Mouse (Mus musculus): Measurements from ENCODE around the gene Grik3. TPM values are rescaled to one million over a fixed set of nuclear protein-coding genes. Genes with fewer than 3 reads are reported as not detected.
"Not testable (repeated sequence)": the region's sequence is repeated elsewhere in the genome, so short reads cannot be mapped to it uniquely, and the experiment has no call there.

Gene Grik3
- polyA plus RNA-seq, 2 experiments from 2014 or later, result not detected

DNA sequence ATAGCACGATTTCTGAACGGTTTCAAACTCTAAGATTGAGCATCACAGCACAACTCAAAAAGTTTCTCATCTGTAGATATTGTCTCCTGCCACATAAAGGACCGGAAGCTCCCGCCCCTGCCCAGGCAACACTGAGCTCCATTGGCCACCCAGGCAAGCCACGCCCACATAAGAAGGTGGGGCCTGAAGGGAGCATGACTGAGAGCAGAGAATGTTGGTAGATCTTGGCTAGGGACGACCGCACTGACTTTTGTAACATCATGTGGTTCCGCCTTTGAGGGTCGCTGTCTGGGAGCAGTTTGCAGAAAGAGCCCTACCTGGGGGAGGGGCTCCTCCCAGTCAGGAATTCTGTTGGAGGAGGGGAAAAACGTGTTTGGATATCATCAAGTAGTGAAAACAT, 108.2 kb downstream of the Grik3 start:
- no peak for ATAC-seq

DNA sequence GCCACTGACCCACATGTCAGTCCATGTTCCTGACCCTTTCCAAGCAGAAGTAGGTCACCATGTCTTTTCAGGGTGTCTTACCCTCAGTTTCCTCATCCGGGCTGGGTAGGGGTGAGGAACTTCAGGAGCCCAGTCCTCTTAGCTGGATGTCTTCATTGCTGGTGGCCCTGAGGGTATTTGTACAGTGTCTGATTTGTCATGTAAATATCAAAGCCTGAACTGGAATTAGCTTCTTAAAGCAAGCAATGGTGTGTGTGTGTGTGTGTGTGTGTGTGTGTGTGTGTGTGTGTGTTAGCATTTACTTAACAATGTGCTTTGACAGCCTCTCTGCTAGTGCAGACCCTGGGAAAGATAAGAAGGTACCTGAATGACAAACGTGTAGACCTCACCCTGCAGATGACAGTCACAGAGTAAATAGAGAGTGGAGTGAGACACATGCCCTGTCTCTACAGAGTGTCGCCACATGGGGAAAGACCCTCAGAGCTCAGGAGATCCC, 109.1 kb downstream of the Grik3 start:
- ATAC-seq, result no peak

GRCm38 (mm10) chr4:125600642-125601041, 110.1 kb downstream of the Grik3 start:
- no peak for ATAC-seq

DNA sequence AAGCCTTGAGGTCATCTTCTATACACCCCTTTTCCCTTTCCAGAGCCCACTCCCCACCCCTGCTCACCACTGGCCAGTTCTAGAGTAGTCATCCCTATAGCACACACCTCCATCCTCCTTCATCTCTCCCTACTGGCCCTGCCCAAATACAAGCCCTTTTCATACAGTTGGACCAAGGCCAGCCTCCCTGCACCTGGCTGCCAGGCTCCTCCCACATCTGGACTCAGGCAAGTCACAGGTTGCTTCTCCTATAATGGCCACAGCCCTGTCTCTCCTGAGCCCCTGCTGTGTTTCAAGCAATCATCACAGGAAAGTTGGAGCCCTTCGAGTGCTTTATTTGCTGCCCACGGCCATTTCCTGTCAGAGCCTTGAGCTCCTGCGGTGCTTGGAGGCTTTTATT, 110.8 kb downstream of the Grik3 start:
- no peak for ATAC-seq

- ATAC-seq, result no peak
Observed at GRCm38 (mm10) chr4:125604494-125604893, 114.0 kb downstream of the Grik3 start.

- no peak for ATAC-seq
Observed at GRCm38 (mm10) chr4:125606147-125606546, 115.6 kb downstream of the Grik3 start.

- ATAC-seq, result no peak
Observed at GRCm38 (mm10) chr4:125607397-125608042, 117.0 kb downstream of the Grik3 start.

GRCm38 (mm10) chr4:125608896-125609295, 118.4 kb downstream of the Grik3 start:
- ATAC-seq, result not testable (repeated sequence)

GRCm38 (mm10) chr4:125609320-125610306, 119.1 kb downstream of the Grik3 start:
- no peak for ATAC-seq

DNA sequence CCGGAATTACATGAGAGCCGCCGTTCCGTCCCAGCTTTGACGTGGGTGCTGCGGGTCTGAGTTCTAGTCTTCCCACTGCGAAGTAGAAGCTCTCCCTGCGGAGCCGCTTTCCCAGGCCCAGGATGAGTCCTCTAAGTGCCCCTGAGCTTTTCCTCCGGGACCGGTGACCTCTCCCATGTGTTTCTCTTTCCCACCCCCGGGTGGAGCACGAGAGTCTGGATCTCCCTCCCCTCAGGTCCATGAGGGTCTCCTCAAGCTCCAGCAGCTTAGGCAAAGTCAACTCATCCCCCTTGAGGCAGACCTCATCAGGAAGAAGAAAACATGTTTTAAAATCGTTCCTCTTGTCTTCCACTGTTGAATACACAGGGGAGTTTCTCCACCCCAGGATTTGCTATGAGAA, 127.4 kb downstream of the Grik3 start:
- ATAC-seq, result no peak

DNA sequence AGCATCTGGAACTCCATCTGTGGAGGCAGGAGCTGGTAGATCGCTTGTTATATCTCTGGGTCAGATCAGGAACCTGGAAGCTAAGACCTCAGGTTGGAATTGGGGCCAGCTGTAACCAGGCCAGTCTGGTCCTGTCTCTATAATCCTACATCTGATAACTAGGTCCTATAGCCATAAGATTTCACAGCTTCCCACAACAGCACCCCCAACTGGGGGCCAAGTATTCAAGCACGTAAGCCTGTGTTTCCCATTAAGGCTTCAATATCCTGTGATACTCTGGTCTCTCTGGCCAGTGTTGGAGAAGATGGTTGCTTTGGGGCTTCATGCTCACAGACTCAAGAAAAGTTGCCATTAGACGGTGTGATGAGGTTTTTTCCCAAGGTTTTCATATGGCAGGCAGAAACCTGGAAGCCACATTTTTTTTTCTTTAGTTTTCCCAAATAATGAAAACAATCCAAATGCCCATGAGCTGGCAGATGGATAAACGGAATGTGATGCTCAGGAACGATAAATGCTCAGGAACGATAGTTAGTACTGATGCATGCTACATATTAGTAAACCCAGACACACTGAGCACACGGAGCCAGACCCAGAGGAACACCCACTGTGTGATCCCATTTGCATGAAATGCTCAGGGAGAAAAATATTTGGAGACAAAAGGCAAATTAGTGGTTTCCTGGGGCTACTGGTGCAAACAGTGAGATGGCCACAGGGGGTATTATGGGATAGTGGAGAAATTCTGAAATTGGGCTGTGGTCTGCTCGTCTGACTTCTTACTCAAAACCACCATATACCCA, 128.2 kb downstream of the Grik3 start:
- ATAC-seq, result no peak

GRCm38 (mm10) chr4:125624885-125625678, 134.6 kb downstream of the Grik3 start:
- no peak for ATAC-seq

DNA sequence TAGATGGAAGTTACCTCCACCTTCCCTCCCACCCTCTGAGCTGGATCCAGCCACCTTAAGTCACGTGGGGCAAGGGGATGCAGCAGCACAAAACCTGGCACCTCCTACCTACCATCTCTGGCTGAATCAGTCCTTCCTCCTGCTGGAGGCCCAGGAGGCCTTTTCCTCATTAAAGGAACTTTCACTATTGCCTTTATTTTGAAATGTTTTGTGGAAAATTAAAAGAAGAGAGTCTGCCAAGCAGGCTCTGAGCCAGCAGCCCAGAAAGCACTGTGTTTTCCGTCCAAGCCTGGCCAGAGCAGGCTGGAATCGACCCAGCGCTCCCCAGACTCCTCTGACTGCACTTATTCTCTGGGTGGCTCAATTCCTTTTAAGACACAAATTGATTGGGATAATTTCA, 139.0 kb downstream of the Grik3 start:
- no peak for ATAC-seq

GRCm38 (mm10) chr4:125635037-125635436, 144.5 kb downstream of the Grik3 start:
- no peak for ATAC-seq

DNA sequence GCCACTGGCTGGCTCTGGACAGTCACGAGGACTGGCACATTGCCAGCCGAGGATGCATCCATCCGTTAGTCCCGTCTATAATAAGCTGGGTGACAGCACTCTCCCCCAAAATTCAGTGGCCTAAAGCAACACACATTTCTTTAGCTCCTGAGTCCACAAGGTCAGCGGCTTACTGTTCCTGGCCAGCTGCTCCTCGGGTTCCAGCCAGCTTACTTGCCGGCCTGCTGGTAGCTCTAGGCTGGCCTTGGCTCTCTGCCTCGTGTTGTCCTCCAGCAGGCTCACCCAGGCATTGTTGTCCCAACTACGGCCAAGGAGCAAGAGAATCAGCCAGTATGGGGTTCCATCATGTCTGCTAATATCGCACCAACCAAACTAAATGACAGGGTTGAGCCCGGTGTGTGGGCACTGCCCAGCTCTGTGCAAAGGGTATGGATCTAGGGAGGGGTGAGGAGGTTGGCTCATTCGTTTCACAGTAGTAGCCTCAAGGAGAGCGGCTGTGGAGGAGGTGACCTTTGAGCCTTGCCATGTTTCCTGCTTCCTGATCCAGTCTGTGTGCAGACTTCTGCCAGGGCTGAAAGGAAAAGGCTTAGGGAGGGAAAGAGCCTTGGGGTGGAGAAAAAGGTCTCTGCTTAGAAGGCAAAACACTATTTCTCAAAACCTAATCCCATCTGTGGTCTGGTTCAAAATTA, 146.3 kb downstream of the Grik3 start:
- no peak for ATAC-seq

- ATAC-seq, result no peak
Observed at GRCm38 (mm10) chr4:125637364-125637763, 146.9 kb downstream of the Grik3 start.

DNA sequence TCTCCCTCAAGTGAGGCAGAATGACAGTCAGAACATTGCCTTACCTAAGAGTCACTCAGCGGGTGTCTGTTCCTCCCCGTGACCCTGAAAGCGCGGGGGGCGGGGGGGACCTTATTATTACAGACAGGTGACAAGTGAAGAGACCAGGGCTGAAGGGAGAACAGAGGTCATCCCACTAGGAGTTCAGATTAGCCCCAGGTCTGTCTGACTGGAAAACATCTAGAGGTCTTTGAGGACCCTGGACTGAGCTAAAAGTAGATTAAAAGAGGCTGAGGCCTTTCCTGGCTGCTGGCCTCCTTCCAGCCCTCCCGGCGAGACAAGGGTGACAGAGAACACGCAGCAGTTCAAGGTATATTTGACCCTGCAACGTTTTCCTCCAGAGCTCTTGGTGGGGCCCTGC, 150.0 kb downstream of the Grik3 start:
- ATAC-seq, result no peak

GRCm38 (mm10) chr4:125640921-125641663, 150.6 kb downstream of the Grik3 start:
- ATAC-seq, result no peak

DNA sequence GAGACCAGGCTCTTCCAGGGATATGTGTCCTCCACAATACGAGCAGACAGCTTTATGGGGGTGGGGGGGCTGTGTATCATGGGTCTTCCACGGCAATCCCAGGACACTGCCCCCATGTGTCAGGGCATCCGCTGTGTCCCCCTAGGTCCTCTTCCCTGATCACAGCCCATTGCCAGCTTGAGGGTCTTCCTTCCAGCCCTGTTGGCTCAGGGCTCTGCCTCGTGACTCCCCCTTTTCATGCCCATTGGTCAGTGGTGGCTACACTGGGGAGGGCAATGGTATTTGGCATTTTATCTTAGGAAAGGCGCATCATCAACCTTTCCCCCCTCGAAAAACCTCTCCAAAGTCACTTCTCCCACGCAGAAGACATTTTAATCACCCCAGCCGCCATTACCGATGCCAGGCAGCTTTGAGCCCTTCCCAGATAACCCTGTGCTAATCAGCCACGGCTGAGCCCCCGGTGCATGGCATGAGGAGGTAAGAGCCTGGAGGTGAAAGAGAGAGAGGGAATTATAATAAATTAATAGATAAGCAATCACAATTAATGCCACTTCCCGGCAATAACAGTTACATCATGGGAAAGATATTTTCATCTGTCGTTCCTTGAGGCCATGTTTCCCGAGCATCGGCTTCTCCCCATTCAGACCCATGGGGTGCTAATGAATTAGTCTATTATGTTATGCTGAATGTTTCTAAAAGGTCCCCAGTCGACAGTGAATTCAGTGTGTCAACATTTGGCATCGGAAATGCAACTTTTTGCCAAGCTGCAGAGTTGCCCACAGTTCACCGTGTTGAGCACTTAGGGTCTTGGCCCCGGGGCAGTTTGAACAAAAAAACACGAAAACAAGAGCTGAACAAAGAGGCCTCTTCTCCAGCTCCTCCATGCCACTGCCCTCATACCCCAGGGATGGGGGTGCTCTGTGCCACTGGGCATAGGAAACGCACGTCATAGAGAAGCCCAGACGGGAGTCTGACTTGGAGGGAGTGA, 154.4 kb downstream of the Grik3 start:
- ATAC-seq, result no peak

Measured in CD4-positive, CD25-positive, alpha-beta regulatory T cell, adult 4 months (primary cell).